Mouse (Mus musculus): ENCODE measurements around the gene Braf. TPM values are rescaled to one million over a fixed set of nuclear protein-coding genes. Genes with fewer than 3 reads are reported as not detected.
A peak's percentile ranks its signal among the peaks of the same experiment; 100 is the strongest.

Braf gene
- polyA plus RNA-seq, 1 experiment from 2014 or later = 13.2 TPM

DNA sequence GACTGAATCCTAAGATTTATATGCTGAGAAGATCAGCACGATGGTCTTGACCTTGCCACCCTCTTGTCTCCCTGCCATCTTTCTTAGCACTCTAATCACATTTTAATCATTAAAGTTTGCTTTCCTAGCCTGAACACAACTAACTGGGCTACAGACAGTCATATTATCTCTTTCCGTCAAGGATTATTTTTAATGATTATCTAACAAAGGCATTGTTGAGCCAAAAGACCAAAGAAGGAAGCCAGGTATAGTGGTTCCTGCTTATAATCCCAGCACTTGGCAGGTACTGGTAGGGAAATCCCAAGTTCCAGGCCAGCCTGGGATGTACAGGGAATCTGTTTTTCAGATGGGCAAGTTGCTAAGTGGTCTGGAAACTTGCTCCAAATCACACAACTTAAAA is 114.0 kb downstream of the Braf start:
- ChIA-PET POLR2A (no interaction called here), CTCF (no interaction called here)
- ATAC-seq = no peak
- in situ Hi-C loops (cut with MboI; ENCODE audit: low pct_unique_long_range_greater_than_20kb) = loop anchor here (25.0 kb wide), 1 partner anchor 176 kb away; no protein-coding TSS in a partner anchor
- DNase-seq (ENCODE audit: low read depth, low spot score) = peak; percentile 6
- no peak for TF ChIP-seq CTCF (IDR thresholded peaks at IDR 0.05)
- H3K27me3 ChIP-seq = no peaks in the 10 kb centered on the region

DNA sequence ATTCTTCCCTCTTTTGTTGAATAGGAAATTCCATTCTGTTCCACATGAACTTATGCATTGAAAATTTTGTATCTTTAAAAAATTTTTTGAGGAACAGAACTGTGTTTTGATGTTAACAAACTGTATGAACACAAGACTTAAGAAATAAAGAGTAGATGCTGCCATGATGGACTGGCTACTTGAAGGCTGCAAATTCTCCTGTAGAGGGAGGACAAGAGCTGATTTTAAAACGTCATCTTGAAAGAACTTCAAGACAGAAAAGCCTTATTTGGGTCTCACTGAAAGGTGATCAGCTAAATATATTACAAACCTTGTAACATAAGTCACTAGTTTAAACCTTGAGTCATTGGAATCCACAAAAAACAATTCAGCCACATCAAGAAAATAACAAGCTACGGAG is 115.1 kb downstream of the Braf start:
- POLR2A ChIA-PET = no interaction called here
- no peak for ATAC-seq
- in situ Hi-C loops (cut with MboI; ENCODE audit: low pct_unique_long_range_greater_than_20kb) = loop anchor here (25.0 kb wide), 1 partner anchor 177 kb away; no protein-coding TSS in a partner anchor
- no peaks in the 10 kb centered on the region for H3K27me3 ChIP-seq
- DNase-seq (ENCODE audit: low read depth, low spot score) = no peak
- CTCF ChIA-PET = no interaction called here
- TF ChIP-seq CTCF (IDR thresholded peaks at IDR 0.05) = no peak

DNA sequence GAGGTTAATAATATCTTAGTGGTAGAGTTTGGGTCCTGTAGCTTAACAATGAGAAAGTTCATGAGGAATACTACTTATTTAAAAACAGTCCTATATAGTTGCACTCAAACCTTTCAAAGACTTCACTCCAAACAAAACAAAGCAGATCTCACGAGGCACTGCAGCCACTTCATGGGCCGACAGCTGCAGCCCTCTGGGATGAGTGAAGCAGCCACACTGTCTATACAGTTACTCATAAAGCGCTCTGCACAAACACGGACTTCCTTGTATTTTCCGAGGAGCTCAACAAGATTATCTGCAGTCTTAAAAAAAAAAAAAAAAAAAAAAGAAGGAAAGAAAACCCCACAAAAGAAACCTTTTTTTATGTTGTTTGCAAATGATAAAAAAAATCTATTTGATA is 117.9 kb downstream of the Braf start:
- ChIA-PET CTCF (interaction anchor here (0.6 to 1.6 kb wide), 3 partner anchors 9 to 111 kb away, joined by 3 to 5 read pairs (median 3); no protein-coding TSS in a partner anchor), POLR2A (interaction anchor here (0.5 to 0.6 kb wide), 2 partner anchors 18 to 510 kb away, joined by 3 read pairs; no protein-coding TSS in a partner anchor)
- no peak for ATAC-seq
- in situ Hi-C loops (cut with MboI; ENCODE audit: low pct_unique_long_range_greater_than_20kb) = loop anchor here (25.0 kb wide), 1 partner anchor 180 kb away; no protein-coding TSS in a partner anchor
- no peak for DNase-seq (ENCODE audit: low read depth, low spot score)
- H3K27me3 ChIP-seq = no peaks in the 10 kb centered on the region
- TF ChIP-seq CTCF (IDR thresholded peaks at IDR 0.05) = no peak

DNA sequence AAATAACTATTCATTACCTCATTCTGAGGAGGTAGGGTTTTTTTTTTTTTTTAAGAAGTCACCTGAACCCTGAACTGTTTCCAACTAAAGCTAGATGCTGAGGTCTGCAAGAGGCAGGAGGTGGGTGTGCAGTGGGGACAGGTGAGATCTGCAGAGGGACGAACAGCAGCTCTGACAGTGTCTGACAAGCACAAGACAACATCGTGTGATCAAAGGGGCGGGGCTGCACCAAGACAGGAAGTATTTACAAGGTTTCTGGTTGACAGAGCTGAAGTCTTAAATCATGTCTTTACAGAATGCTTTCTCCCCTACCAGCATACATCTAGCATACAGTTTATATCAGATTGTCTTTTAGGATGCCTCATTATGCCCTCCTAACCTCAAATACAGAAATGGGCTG is 118.4 kb downstream of the Braf start:
- POLR2A ChIA-PET = interaction anchor here (0.5 to 0.6 kb wide), 2 partner anchors 18 to 509 kb away, joined by 3 read pairs; no protein-coding TSS in a partner anchor
- in situ Hi-C loops (cut with MboI; ENCODE audit: low pct_unique_long_range_greater_than_20kb) = loop anchor here (25.0 kb wide), 1 partner anchor 180 kb away; no protein-coding TSS in a partner anchor
- DNase-seq (ENCODE audit: low read depth, low spot score) (no peak), ATAC-seq (no peak)
- CTCF ChIA-PET = interaction anchor here (0.6 to 1.6 kb wide), 4 partner anchors 9 to 176 kb away, joined by 3 to 5 read pairs (median 3); no protein-coding TSS in a partner anchor
- H3K27me3 ChIP-seq = no peaks in the 10 kb centered on the region
- no peak for TF ChIP-seq CTCF (IDR thresholded peaks at IDR 0.05)

DNA sequence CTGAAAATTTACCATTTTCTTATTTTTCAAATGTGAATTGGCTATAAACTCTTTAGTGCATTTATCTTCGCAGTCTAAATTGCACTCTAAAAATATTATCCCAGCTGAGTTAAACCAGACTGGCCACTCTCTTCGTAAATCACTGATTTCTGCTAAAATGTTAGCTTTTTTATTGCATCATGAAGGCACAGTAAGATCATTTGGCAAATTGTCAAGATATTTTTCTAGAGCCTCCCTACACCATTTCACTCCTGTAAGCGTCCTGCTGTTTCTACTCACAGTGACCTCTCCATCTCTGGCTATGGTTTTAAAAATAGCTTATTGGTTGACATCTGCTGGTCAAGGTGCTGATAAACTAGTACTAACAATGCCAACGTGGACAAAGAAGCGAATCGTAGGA is 119.2 kb downstream of the Braf start:
- POLR2A ChIA-PET = no interaction called here
- ATAC-seq (no peak), DNase-seq (ENCODE audit: low read depth, low spot score) (no peak)
- H3K27me3 ChIP-seq = no peaks in the 10 kb centered on the region
- TF ChIP-seq CTCF (IDR thresholded peaks at IDR 0.05) = no peak
- CTCF ChIA-PET = interaction anchor here (1.0 to 1.6 kb wide), 3 partner anchors 10 to 177 kb away, joined by 3 to 5 read pairs (median 3); no protein-coding TSS in a partner anchor
- in situ Hi-C loops (cut with MboI; ENCODE audit: low pct_unique_long_range_greater_than_20kb) = loop anchor here (25.0 kb wide), 1 partner anchor 181 kb away; no protein-coding TSS in a partner anchor

DNA sequence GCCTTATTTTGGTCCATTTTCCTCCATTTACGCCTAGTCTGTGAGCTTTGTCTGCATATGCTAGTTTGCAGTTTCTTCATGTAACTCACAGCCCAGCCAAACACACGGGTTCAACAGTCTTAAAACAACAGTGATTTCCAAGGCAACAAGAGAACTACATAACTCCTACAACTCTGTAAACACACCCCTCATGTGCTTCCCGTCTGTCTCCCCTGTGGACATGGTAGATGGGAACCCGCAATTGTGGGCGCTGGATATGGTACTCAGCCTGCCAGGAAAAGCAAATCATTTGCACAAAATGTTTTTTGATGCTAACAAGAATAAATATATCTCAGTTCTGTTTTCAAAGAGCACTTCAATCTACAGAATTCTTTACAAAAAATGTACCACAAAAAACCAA is 120.7 kb downstream of the Braf start:
- no peak for ATAC-seq
- DNase-seq (ENCODE audit: low read depth, low spot score) = no peak
- in situ Hi-C loops (cut with MboI; ENCODE audit: low pct_unique_long_range_greater_than_20kb) = loop anchor here (25.0 kb wide), 1 partner anchor 183 kb away; no protein-coding TSS in a partner anchor
- no peak for TF ChIP-seq CTCF (IDR thresholded peaks at IDR 0.05)
- ChIA-PET POLR2A (no interaction called here), CTCF (no interaction called here)
- H3K27me3 ChIP-seq = no peaks in the 10 kb centered on the region

DNA sequence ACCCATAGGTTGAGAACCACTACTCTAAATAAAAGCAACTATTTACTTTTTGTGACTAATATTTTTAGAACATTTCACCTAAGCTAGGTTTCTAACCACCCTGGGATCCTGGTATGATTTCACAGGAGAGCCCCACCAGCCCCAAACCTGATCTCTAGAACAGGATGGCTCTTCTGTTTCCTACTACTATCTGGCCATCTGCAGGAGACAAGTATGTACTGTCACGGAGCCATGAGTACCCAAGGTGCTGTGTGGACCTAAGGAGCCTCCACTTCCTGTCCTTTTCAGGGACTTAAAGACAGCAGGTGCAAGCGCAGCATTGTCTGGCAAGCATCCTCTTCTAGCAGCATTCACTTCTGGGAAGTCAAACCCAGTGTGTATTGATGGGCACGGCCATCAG is 123.4 kb downstream of the Braf start:
- TF ChIP-seq CTCF (IDR thresholded peaks at IDR 0.05) = no peak
- in situ Hi-C loops (cut with MboI; ENCODE audit: low pct_unique_long_range_greater_than_20kb) = loop anchor here (25.0 kb wide), 1 partner anchor 185 kb away; no protein-coding TSS in a partner anchor
- ChIA-PET CTCF (no interaction called here), POLR2A (no interaction called here)
- DNase-seq (ENCODE audit: low read depth, low spot score) = no peak
- no peaks in the 10 kb centered on the region for H3K27me3 ChIP-seq
- no peak for ATAC-seq

DNA sequence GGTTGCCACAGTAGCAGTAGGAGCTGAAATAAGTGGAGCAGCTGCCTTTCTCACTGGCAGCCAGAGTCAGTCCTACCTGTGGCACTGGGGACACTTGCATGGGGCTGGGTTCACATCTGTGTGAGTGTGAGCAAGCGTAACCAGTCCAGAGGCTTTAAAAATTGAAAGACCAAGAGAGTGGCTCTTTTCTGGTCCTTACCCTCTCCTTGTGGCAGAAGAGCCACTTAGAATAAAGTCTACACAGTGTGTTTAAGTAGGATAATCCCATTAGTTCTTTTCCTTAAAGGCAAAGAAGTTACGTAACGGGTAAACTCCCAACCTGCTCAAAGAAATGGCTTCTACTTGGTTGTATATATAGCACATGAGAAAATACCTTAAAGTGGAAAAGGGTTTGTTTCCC is 124.4 kb downstream of the Braf start:
- CTCF ChIA-PET = no interaction called here
- no peak for TF ChIP-seq CTCF (IDR thresholded peaks at IDR 0.05)
- POLR2A ChIA-PET = no interaction called here
- DNase-seq (ENCODE audit: low read depth, low spot score) (no peak), ATAC-seq (no peak)
- no peaks in the 10 kb centered on the region for H3K27me3 ChIP-seq
- in situ Hi-C loops (cut with MboI; ENCODE audit: low pct_unique_long_range_greater_than_20kb) = loop anchor here (25.0 kb wide), 1 partner anchor 186 kb away; no protein-coding TSS in a partner anchor

DNA sequence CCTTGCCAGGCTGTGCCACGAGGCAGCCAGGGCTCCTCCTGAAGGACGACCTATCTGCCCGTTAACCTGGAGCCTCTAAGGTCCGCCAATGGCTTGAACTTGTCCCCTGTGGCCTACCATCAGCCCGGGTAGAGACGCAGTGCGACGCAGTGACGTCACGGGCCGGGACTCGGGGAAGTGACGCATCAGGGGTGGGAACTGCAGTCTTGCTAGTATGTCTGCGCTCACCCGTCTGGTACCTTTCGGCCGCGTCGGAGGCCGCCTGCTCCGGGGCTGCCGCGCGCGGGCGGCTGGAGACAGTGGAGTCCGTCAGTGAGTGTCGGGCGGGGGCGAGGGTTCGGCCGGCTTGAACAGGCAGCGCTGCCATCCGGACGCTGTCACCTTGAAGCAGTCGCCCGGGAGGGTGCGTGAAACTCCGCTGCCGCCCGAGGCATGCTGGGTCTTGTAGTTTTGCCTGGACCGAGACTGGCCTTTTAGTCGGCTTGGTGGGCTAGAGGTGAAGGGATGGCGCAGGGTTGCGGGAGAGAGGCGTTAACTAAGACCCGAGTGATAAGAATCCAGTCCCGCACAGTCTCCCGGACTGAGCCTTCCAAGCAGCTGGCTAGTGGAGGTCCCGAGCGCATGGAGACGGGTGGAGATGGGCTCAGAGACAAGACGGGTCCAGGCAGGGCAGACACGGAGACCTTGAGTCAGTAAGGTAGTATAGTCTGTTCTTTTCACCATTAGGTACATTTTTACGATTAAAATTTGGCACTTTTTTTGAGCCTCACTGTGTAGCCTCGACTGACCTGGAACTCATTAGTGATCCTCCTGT is 132.7 kb downstream of the Braf start, which contains the start of gene Ndufb2:
TSS of gene Ndufb2 (plus strand) at position 174 of the 814 bp plus-strand sequence.
- TF ChIP-seq CTCF (IDR thresholded peaks at IDR 0.05) = no peak
- POLR2A ChIA-PET = interaction anchor here (1.1 kb wide), 2 partner anchors 10 to 12 kb away, joined by 3 to 4 read pairs; no protein-coding TSS in a partner anchor
- peak; percentile 97 for ATAC-seq
- CTCF ChIA-PET = no interaction called here
- DNase-seq (ENCODE audit: low read depth, low spot score) = peak; percentile 66
- in situ Hi-C loops (cut with MboI; ENCODE audit: low pct_unique_long_range_greater_than_20kb) = no loop called here
- no peaks in the 10 kb centered on the region for H3K27me3 ChIP-seq

DNA sequence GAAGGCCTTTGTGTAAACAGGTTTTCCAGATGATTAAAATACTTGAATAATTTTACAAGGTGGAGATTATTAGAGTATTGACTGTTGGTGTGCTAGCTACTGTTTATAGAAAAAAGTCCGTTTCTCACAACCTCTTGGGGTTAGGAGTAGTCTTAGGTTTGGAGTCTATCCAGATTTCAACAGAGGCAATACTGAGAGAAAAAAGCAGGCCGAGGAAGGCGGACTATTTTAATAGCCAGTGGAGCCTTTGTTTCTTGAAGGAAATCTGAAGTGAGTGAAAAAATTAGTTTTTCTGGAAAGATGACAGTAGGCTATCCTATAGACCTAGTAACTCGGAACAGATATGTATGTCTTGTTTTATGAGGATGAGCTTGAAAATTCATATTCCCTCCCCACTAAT is 133.8 kb downstream of the Braf start:
- ChIA-PET POLR2A (interaction anchor here (1.0 to 1.1 kb wide), 2 partner anchors 11 to 190 kb away, joined by 3 to 4 read pairs; no protein-coding TSS in a partner anchor), CTCF (interaction anchor here (1.0 kb wide), 1 partner anchor 13 kb away, joined by 3 read pairs; no protein-coding TSS in a partner anchor)
- no peaks in the 10 kb centered on the region for H3K27me3 ChIP-seq
- no peak for DNase-seq (ENCODE audit: low read depth, low spot score)
- TF ChIP-seq CTCF (IDR thresholded peaks at IDR 0.05) = no peak
- no peak for ATAC-seq
- in situ Hi-C loops (cut with MboI; ENCODE audit: low pct_unique_long_range_greater_than_20kb) = no loop called here
